In genomic region chr17:33908331-33909076, GRCm38 (mm10) we compare ENCODE assay signal across 8 mouse cellular contexts. TPM values are rescaled to one million over a fixed set of nuclear protein-coding genes. Genes with fewer than 3 reads are reported as not detected.
DNase-seq lines count a peak whose midpoint lies in the region; ATAC-seq and TF ChIP-seq lines count a peak whose summit lies in the region.

No protein-coding gene starts in this region.

- WGBS in hindbrain, embryonic 10.5 days, result under 1% methylated on average over 44 of the region's 44 CpGs
- 1% methylated on average over 43 of the region's 44 CpGs for WGBS in stomach, embryonic 15.5 days

- intact Hi-C loops in gastrocnemius, postnatal 14 days (cut with DNase I; ENCODE audit: low total_unique reads), result no loop called here
- intact Hi-C loops in left cerebral cortex, postnatal 4 days (cut with DNase I), result no loop called here

- no peaks in the 10 kb centered on the region for H3K4me1 ChIP-seq in embryonic fibroblast, embryonic 13.5 days (ENCODE audit: control insufficient read depth, insufficient read depth, low read length)
- H3K4me1 ChIP-seq in hindbrain, embryonic 10.5 days (replicated peaks), result peaks cover 39% of the 10 kb centered on the region
- H3K4me1 ChIP-seq in stomach, embryonic 15.5 days, result peaks cover 16% of the 10 kb centered on the region

- no peak for TF ChIP-seq CTCF in embryonic fibroblast, embryonic 13.5 days (IDR thresholded peaks at IDR 0.05; ENCODE audit: borderline replicate concordance, insufficient read depth, low read length)

- no peaks in the 10 kb centered on the region for H3K9me3 ChIP-seq in hindbrain, embryonic 10.5 days
- H3K9me3 ChIP-seq in stomach, embryonic 15.5 days, result no peaks in the 10 kb centered on the region

- peak; percentile 33 for ATAC-seq in megakaryocyte progenitor cell, adult 5-6 weeks (replicated peaks; ENCODE audit: poor library complexity)
- peak; percentile 48 for ATAC-seq in stomach, embryonic 15.5 days (ENCODE audit: insufficient read depth, low FRiP score, low read depth)

- no peaks in the 10 kb centered on the region for H3K27me3 ChIP-seq in hindbrain, embryonic 10.5 days (ENCODE audit: insufficient read depth, poor library complexity, severe bottlenecking)
- H3K27me3 ChIP-seq in stomach, embryonic 15.5 days (replicated peaks), result no peaks in the 10 kb centered on the region

- H3K27ac ChIP-seq in embryonic fibroblast, embryonic 13.5 days (ENCODE audit: insufficient read depth, low read length), result peak overlapping the region; percentile 11; the same call in 1 of the 2 replicates
- peak overlapping the region; percentile 92 for H3K27ac ChIP-seq in hindbrain, embryonic 10.5 days
- peak overlapping the region; percentile 95 for H3K27ac ChIP-seq in stomach, embryonic 15.5 days

- peaks cover 32% of the 10 kb centered on the region for H3K36me3 ChIP-seq in hindbrain, embryonic 10.5 days
- peaks cover 20% of the 10 kb centered on the region for H3K36me3 ChIP-seq in stomach, embryonic 15.5 days

- no peak for TF ChIP-seq POLR2A in embryonic fibroblast, embryonic 13.5 days (IDR thresholded peaks at IDR 0.05; ENCODE audit: low read depth, low read length)

- DNase-seq in gastrocnemius, postnatal 14 days, result peak; percentile 47
- DNase-seq in gastrocnemius, postnatal 25 days, result no peak
- DNase-seq in adrenal gland, postnatal 14 days, result peak; percentile 55
- DNase-seq in hindbrain, embryonic 10.5 days (ENCODE audit: low spot score), result peak; percentile 50
- DNase-seq in left cerebral cortex, postnatal 4 days, result peak; percentile 66

- peak overlapping the region; percentile 98 for H3K4me2 ChIP-seq in stomach, embryonic 15.5 days

- H3K4me3 ChIP-seq in embryonic fibroblast, embryonic 13.5 days (ENCODE audit: insufficient read depth, low read length), result peak overlapping the region; percentile 58
- peak overlapping the region; percentile 95 for H3K4me3 ChIP-seq in hindbrain, embryonic 10.5 days
- H3K4me3 ChIP-seq in stomach, embryonic 15.5 days (replicated peaks), result peak overlapping the region; percentile 82

- peak overlapping the region; percentile 52 for H3K9ac ChIP-seq in stomach, embryonic 15.5 days

RNA-seq across cellular contexts. Expression of gene Daxx, which starts 0.7 kb away (rescaled TPM):
- 10 to 100 TPM; 10.2 to 13.8 TPM for total RNA-seq in gastrocnemius, postnatal 14 days (2021)
- 10 to 100 TPM; 10.2 to 11.7 TPM for total RNA-seq in gastrocnemius, postnatal 25 days (2021)
- total RNA-seq in adrenal gland, postnatal 14 days (2021), result 27.7 and 32.0 TPM in 2 replicates
- polyA plus RNA-seq in embryonic fibroblast, embryonic 13.5 days (2011; ENCODE audit: insufficient read length, low read depth, missing spikeins), result 23.3 and 26.6 TPM in 2 replicates
- 73.1 and 82.8 TPM in 2 replicates for polyA plus RNA-seq in hindbrain, embryonic 10.5 days (2016; fragmentation: Nextera tagmentation; extraction: Ambion mirVana)
- total RNA-seq in left cerebral cortex, postnatal 4 days (2021), result 10 to 100 TPM; 37.6 to 39.2 TPM
- 35.7 and 44.5 TPM in 2 replicates for total RNA-seq in megakaryocyte progenitor cell, adult 5-6 weeks (2015)
- total RNA-seq in megakaryocyte progenitor cell, adult 5-6 weeks (2017), result 28.7 and 32.1 TPM in 2 replicates
- 39.1 and 41.5 TPM in 2 replicates for polyA plus RNA-seq in stomach, embryonic 15.5 days (2015; fragmentation: Nextera tagmentation; extraction: Ambion mirVana)

RNA-seq across cellular contexts. Expression of gene Platr17, which starts 3.6 kb away (rescaled TPM):
- not detected for total RNA-seq in gastrocnemius, postnatal 14 days (2021)
- not detected for total RNA-seq in gastrocnemius, postnatal 25 days (2021)
- not detected in 2 replicates for total RNA-seq in adrenal gland, postnatal 14 days (2021)
- polyA plus RNA-seq in embryonic fibroblast, embryonic 13.5 days (2011; ENCODE audit: insufficient read length, low read depth, missing spikeins), result not detected in 2 replicates
- 0.34 and 0.41 TPM in 2 replicates for polyA plus RNA-seq in hindbrain, embryonic 10.5 days (2016; fragmentation: Nextera tagmentation; extraction: Ambion mirVana)
- total RNA-seq in left cerebral cortex, postnatal 4 days (2021), result not detected
- 0.17 and 0.37 TPM in 2 replicates for total RNA-seq in megakaryocyte progenitor cell, adult 5-6 weeks (2015)
- 0.29 and 1.4 TPM in 2 replicates for total RNA-seq in megakaryocyte progenitor cell, adult 5-6 weeks (2017)
- polyA plus RNA-seq in stomach, embryonic 15.5 days (2015; fragmentation: Nextera tagmentation; extraction: Ambion mirVana), result 0.95 and 1.1 TPM in 2 replicates

RNA-seq across cellular contexts. Expression of gene Tapbp, which starts 7.2 kb away (rescaled TPM):
- total RNA-seq in gastrocnemius, postnatal 14 days (2021), result 10 to 100 TPM; 32.9 to 35.7 TPM
- total RNA-seq in gastrocnemius, postnatal 25 days (2021), result 10 to 100 TPM; 31.2 to 41.2 TPM
- 132 and 145 TPM in 2 replicates for total RNA-seq in adrenal gland, postnatal 14 days (2021)
- 61.4 and 91.2 TPM in 2 replicates for polyA plus RNA-seq in embryonic fibroblast, embryonic 13.5 days (2011; ENCODE audit: insufficient read length, low read depth, missing spikeins)
- 14.5 and 17.2 TPM in 2 replicates for polyA plus RNA-seq in hindbrain, embryonic 10.5 days (2016; fragmentation: Nextera tagmentation; extraction: Ambion mirVana)
- 10 to 100 TPM; 45.5 to 56.6 TPM for total RNA-seq in left cerebral cortex, postnatal 4 days (2021)
- 51.0 and 56.8 TPM in 2 replicates for total RNA-seq in megakaryocyte progenitor cell, adult 5-6 weeks (2015)
- total RNA-seq in megakaryocyte progenitor cell, adult 5-6 weeks (2017), result 47.6 and 48.0 TPM in 2 replicates
- polyA plus RNA-seq in stomach, embryonic 15.5 days (2015; fragmentation: Nextera tagmentation; extraction: Ambion mirVana), result 47.3 and 50.1 TPM in 2 replicates

RNA-seq across cellular contexts. Expression of gene Zbtb22, which starts 7.2 kb away (rescaled TPM):
- total RNA-seq in gastrocnemius, postnatal 14 days (2021), result 10 to 100 TPM; 13.5 to 16.1 TPM
- 10 to 100 TPM; 11.1 to 11.3 TPM for total RNA-seq in gastrocnemius, postnatal 25 days (2021)
- 25.5 and 34.5 TPM in 2 replicates for total RNA-seq in adrenal gland, postnatal 14 days (2021)
- 20.3 and 22.2 TPM in 2 replicates for polyA plus RNA-seq in embryonic fibroblast, embryonic 13.5 days (2011; ENCODE audit: insufficient read length, low read depth, missing spikeins)
- polyA plus RNA-seq in hindbrain, embryonic 10.5 days (2016; fragmentation: Nextera tagmentation; extraction: Ambion mirVana), result 23.0 and 24.0 TPM in 2 replicates
- total RNA-seq in left cerebral cortex, postnatal 4 days (2021), result 10 to 100 TPM; 33.2 to 36.8 TPM
- total RNA-seq in megakaryocyte progenitor cell, adult 5-6 weeks (2015), result 10.0 and 11.5 TPM in 2 replicates
- total RNA-seq in megakaryocyte progenitor cell, adult 5-6 weeks (2017), result 13.3 and 19.2 TPM in 2 replicates
- polyA plus RNA-seq in stomach, embryonic 15.5 days (2015; fragmentation: Nextera tagmentation; extraction: Ambion mirVana), result 15.4 and 16.6 TPM in 2 replicates

RNA-seq across cellular contexts. Expression of gene Kifc1, which starts 18.0 kb away (rescaled TPM):
- total RNA-seq in gastrocnemius, postnatal 14 days (2021), result 1 to 10 TPM; 3.3 to 4.4 TPM
- 1 to 10 TPM in 1 of 2 experiments, under 1 TPM in 1; 0.95 to 1.0 TPM for total RNA-seq in gastrocnemius, postnatal 25 days (2021)
- 11.0 and 12.4 TPM in 2 replicates for total RNA-seq in adrenal gland, postnatal 14 days (2021)
- polyA plus RNA-seq in embryonic fibroblast, embryonic 13.5 days (2011; ENCODE audit: insufficient read length, low read depth, missing spikeins), result 41.9 and 63.1 TPM in 2 replicates
- polyA plus RNA-seq in hindbrain, embryonic 10.5 days (2016; fragmentation: Nextera tagmentation; extraction: Ambion mirVana), result 6.3 and 7.1 TPM in 2 replicates
- 1 to 10 TPM; 7.7 to 9.4 TPM for total RNA-seq in left cerebral cortex, postnatal 4 days (2021)
- total RNA-seq in megakaryocyte progenitor cell, adult 5-6 weeks (2015), result 6.6 and 10.8 TPM in 2 replicates
- 28.6 and 30.3 TPM in 2 replicates for total RNA-seq in megakaryocyte progenitor cell, adult 5-6 weeks (2017)
- 7.7 and 7.9 TPM in 2 replicates for polyA plus RNA-seq in stomach, embryonic 15.5 days (2015; fragmentation: Nextera tagmentation; extraction: Ambion mirVana)

Comparison
In these comparisons a context has a peak if more than half of its experiments do, and no peak if none do; other contexts are left out.
1. H3K27ac ChIP-seq: peak in every context shown above with its lines; median percentile 95 in stomach, embryonic 15.5 days; 92 in hindbrain, embryonic 10.5 days; 11 in embryonic fibroblast, embryonic 13.5 days.